Mouse (Mus musculus) 3134 (cell line): ENCODE results near the gene Tnk1.

Experiments used
- DNase-seq: peaks from one replicate; pipeline ENCODE4 v3.0.0-alpha.2; 2011; ENCODE audit warnings: low spot score; ENCODE audit not compliant: insufficient read length; ENCODE audit errors: extremely low read depth

Gene Tnk1

GRCm38 (mm10) chr11:69804972-69805909, 53.3 kb downstream of the Tnk1 start, which contains the start of gene Tmem102:
Gene Tmem102 (minus strand): TSS chr11:69805624.
- no peak for DNase-seq

GRCm38 (mm10) chr11:69804652-69804940, 53.9 kb downstream of the Tnk1 start:
- DNase-seq: no peak

GRCm38 (mm10) chr11:69803786-69804651, 54.5 kb downstream of the Tnk1 start:
- DNase-seq: peak; percentile 74

GRCm38 (mm10) chr11:69803328-69803727, 55.2 kb downstream of the Tnk1 start:
- no peak for DNase-seq

- no peak for DNase-seq
Observed at GRCm38 (mm10) chr11:69802648-69803105, 55.9 kb downstream of the Tnk1 start.

GRCm38 (mm10) chr11:69801379-69801977, 57.1 kb downstream of the Tnk1 start, which contains the start of gene Fgf11:
Gene Fgf11 (minus strand): TSS chr11:69801857.
- DNase-seq: no peak
